Mouse (Mus musculus) forebrain, postnatal 0 days (tissue): ENCODE measurements around the gene Olfr56. TPM values are rescaled to one million over a fixed set of nuclear protein-coding genes. Genes with fewer than 3 reads are reported as not detected.

Experiments used
- ATAC-seq: fragments of 200-750 bp; cut with Nextera tagmentation; 2 replicates; pipeline ENCODE4 v1.8.0; 2017; ENCODE audit warnings: mild to moderate bottlenecking, moderate library complexity
- DNase-seq: peaks from one replicate; pipeline ENCODE4 v3.0.0-alpha.2; 2015
- H3K27ac ChIP-seq: fragments of 300-500 bp; sonication (generic); 2 replicates; pipeline ENCODE4 v1.5.1; 2014; ENCODE audit warnings: low read depth, mild to moderate bottlenecking, antibody characterized with exemption, low read length, moderate library complexity, mixed read lengths
- H3K27me3 ChIP-seq: fragments of 300-500 bp; sonication (generic); 2 replicates; pipeline ENCODE4 v1.6.1; 2014; ENCODE audit warnings: mild to moderate bottlenecking, low read length, mixed read lengths; ENCODE audit not compliant: insufficient read depth
- H3K36me3 ChIP-seq: fragments of 300-500 bp; sonication (generic); 2 replicates; pipeline ENCODE4 v1.6.1; 2014; ENCODE audit warnings: mild to moderate bottlenecking, moderate library complexity; ENCODE audit not compliant: insufficient read depth
- H3K4me1 ChIP-seq: fragments of 300-500 bp; sonication (generic); 2 replicates; pipeline ENCODE4 v1.6.1; 2014; ENCODE audit warnings: antibody characterized with exemption; ENCODE audit not compliant: insufficient read depth
- H3K4me2 ChIP-seq: fragments of 300-500 bp; sonication (generic); 2 replicates; pipeline ENCODE4 v1.6.1; 2014; ENCODE audit warnings: low read depth, mild to moderate bottlenecking, moderate library complexity
- H3K4me3 ChIP-seq: fragments of 300-500 bp; sonication (generic); 2 replicates; pipeline ENCODE4 v1.5.1; 2014; ENCODE audit warnings: low read depth, low read length, mixed read lengths
- H3K9ac ChIP-seq: fragments of 300-500 bp; sonication (generic); 2 replicates; pipeline ENCODE4 v1.6.1; 2014; ENCODE audit warnings: mild to moderate bottlenecking
- H3K9me3 ChIP-seq: fragments of 300-500 bp; sonication (generic); 2 replicates; pipeline ENCODE4 v1.6.1; 2016; ENCODE audit warnings: low read length
- CTCF ChIP-seq: sonication (generic); IDR thresholded peaks from 2 replicates; pipeline ENCODE4 v1.5.1; 2016; ENCODE audit warnings: antibody characterized with exemption, control low read depth, low read depth
- WGBS: fragments of 180-500 bp; shearing (Covaris S2); extraction: QIAGEN DNeasy Blood & Tissue Kit; methylation state at CpG from one replicate; pipeline ENCODE4 v1.1.7; 2014; 5-methylcytosine and 5-hydroxymethylcytosine counted together
- polyA plus RNA-seq: library from polyadenylated mRNA; unstranded; fragments of >200 nt; fragmentation: Nextera tagmentation; extraction: Ambion mirVana; gene quantifications from 2 replicates; pipeline ENCODE4 v1.2.1, GENCODE M21; 2015
- total RNA-seq: library from RNA; depleted of rRNA; stranded (reverse); fragments of >200 nt; gene quantifications from 2 replicates; pipeline ENCODE4 v1.2.3, GENCODE M21; 2014

Gene Olfr56
- total and polyA plus RNA-seq, 2 experiments from 2014 or later: not detected

DNA sequence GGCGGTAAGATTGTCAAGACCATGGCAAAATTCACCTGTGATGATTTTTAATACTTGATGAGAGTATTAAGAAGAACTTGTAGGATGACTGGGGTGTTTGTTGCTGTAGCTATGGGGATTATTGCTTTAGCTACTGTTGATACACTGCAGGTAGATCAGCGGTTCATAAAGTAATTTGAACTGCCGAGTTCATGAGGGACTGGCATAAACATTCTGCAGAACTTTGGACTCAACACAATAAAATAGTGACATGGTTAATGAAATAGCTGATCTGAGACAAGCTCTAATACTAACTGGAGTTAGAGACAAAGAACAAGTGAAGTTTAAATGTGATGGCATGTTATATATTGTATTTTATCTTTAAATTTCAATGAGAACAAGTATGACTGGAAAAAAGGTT lies 100.0 kb downstream of the Olfr56 start:
- H3K36me3 ChIP-seq: no peaks in the 10 kb centered on the region
- H3K4me1 ChIP-seq: no peaks in the 10 kb centered on the region
- no peak for TF ChIP-seq CTCF
- no peak overlapping the region for H3K9ac ChIP-seq
- no peak overlapping the region for H3K27ac ChIP-seq
- DNase-seq: no peak
- 90% methylated on average over 3 of the region's 3 CpGs for WGBS
- H3K27me3 ChIP-seq: no peaks in the 10 kb centered on the region
- H3K4me3 ChIP-seq: no peak overlapping the region
- ATAC-seq: no peak
- H3K9me3 ChIP-seq: no peaks in the 10 kb centered on the region
- H3K4me2 ChIP-seq: no peak overlapping the region

DNA sequence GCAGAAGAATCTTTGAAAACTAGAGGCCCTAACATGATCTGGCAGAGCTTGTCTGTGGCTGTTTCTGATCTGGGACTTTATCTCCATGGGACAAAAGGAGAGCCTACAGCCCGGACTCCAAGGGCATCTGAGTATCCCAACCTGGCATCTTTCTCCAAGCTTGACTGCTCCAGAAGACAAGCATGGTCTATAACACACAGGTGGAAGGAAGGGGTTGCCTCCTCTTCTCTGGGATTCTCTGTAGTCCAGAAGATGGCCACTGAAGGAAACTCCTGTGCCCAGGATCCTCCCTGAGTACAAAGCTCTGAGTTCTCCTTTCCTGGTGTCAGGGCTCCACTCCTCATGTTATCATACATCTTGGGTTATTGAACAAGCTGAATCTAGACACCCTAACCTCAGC lies 101.9 kb downstream of the Olfr56 start:
- ATAC-seq (no peak), DNase-seq (no peak)
- no peaks in the 10 kb centered on the region for H3K4me1 ChIP-seq
- whole genome bisulfite sequencing: 74% methylated on average over 1 of the region's 1 CpGs
- H3K27me3 ChIP-seq: no peaks in the 10 kb centered on the region
- TF ChIP-seq CTCF: no peak
- H3K4me3 ChIP-seq: no peak overlapping the region
- H3K4me2 ChIP-seq: no peak overlapping the region
- no peaks in the 10 kb centered on the region for H3K9me3 ChIP-seq
- no peak overlapping the region for H3K27ac ChIP-seq
- H3K36me3 ChIP-seq: no peaks in the 10 kb centered on the region
- H3K9ac ChIP-seq: no peak overlapping the region

DNA sequence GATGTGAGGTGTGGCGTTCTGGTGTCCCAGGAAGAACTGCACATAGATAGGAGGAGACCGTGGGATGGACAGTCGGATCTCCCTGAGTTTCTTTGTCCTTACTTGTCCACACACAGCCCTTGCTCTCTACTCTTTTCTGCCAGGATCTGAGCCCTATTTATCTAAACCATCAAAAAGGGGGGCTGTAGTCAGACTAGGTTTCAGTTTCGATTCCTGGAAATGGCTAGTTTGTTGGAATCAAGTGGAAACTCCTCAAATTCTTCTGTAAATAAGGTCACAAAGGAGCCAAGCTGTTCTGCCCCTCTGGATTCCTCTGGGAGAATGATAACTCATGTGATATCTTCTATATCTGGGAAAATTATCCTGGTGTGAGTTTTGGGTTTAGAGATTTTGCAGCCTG lies 102.7 kb downstream of the Olfr56 start:
- Histone ChIP-seq H3K9me3 (no peaks in the 10 kb centered on the region), H3K4me3 (no peak overlapping the region), H3K4me2 (no peak overlapping the region), H3K27ac (no peak overlapping the region), H3K9ac (no peak overlapping the region), H3K4me1 (no peaks in the 10 kb centered on the region), H3K36me3 (no peaks in the 10 kb centered on the region), H3K27me3 (no peaks in the 10 kb centered on the region)
- WGBS: 82% methylated on average over 4 of the region's 4 CpGs
- no peak for ATAC-seq
- no peak for DNase-seq
- TF ChIP-seq CTCF: no peak

DNA sequence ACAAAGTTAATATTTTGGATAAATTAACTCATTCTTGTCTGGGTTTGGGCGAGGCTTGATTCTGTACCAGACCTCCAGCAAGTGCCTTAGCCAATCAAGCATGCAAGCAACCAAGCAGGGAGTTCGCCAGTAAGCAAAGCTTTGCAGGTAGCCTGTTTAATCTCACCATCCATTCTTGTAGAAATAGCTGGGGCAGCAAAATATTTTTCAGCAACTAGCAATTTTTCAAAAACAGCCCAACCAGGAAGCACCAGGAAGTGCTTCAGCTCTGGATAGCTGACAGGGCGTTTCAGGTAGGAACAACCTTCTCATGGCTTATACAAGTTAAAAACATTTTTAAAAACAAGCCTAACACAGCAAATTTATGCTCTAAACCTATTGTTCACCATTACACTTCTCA lies 103.2 kb downstream of the Olfr56 start:
- Histone ChIP-seq H3K9ac (no peak overlapping the region), H3K9me3 (no peaks in the 10 kb centered on the region), H3K4me3 (no peak overlapping the region), H3K27ac (no peak overlapping the region), H3K27me3 (no peaks in the 10 kb centered on the region), H3K36me3 (no peaks in the 10 kb centered on the region), H3K4me2 (no peak overlapping the region), H3K4me1 (no peaks in the 10 kb centered on the region)
- TF ChIP-seq CTCF: no peak
- ATAC-seq (no peak), DNase-seq (no peak)
- 78% methylated on average over 3 of the region's 3 CpGs for WGBS

DNA sequence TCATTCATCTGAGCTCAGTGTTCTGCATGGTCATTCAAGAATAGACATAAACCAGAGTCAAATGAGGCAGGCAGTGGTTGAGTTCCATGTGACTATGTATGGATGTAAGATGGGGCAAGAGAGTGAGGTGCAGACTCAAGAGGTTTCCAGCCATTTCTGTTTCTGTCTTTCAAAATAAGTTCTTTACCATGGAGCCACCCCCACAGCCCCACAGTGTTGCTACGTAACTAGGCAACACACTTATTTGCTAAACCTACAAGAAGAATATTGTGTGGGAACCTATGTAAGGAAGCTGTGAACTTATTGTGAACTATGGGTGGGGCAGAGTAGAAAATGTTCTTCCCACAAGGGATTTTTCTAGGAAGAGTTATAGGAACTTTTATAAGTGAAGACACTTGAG lies 104.5 kb downstream of the Olfr56 start:
- Histone ChIP-seq H3K4me1 (no peaks in the 10 kb centered on the region), H3K27ac (no peak overlapping the region), H3K36me3 (no peaks in the 10 kb centered on the region), H3K4me3 (no peak overlapping the region), H3K27me3 (no peaks in the 10 kb centered on the region), H3K9ac (no peak overlapping the region), H3K9me3 (no peaks in the 10 kb centered on the region), H3K4me2 (no peak overlapping the region)
- DNase-seq (no peak), ATAC-seq (no peak)
- WGBS: 86% methylated on average over 1 of the region's 1 CpGs
- TF ChIP-seq CTCF: no peak

DNA sequence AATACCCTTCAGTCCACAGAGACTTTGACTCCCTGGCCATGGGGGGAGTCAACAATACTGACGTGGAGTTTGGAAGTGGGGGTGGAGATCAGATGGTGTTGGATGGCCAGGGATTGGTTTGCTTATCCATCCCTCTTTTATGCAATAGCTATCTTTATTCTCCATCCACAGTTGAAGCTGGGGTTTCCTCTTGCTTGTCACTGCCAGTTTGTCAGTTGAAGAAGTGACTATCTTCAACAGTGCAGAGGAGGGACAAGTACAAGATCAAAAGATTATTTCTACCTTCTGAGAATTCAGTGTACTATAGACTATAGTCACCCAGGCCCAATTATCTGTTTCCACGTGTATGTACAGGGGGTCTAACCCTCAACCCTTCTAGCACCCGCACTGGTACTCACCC lies 105.1 kb downstream of the Olfr56 start:
- ATAC-seq: no peak
- Histone ChIP-seq H3K4me3 (no peak overlapping the region), H3K36me3 (no peaks in the 10 kb centered on the region), H3K9me3 (no peaks in the 10 kb centered on the region), H3K9ac (no peak overlapping the region), H3K4me1 (no peaks in the 10 kb centered on the region), H3K4me2 (no peak overlapping the region), H3K27ac (no peak overlapping the region), H3K27me3 (no peaks in the 10 kb centered on the region)
- TF ChIP-seq CTCF: no peak
- 84% methylated on average over 3 of the region's 3 CpGs for WGBS
- DNase-seq: no peak

DNA sequence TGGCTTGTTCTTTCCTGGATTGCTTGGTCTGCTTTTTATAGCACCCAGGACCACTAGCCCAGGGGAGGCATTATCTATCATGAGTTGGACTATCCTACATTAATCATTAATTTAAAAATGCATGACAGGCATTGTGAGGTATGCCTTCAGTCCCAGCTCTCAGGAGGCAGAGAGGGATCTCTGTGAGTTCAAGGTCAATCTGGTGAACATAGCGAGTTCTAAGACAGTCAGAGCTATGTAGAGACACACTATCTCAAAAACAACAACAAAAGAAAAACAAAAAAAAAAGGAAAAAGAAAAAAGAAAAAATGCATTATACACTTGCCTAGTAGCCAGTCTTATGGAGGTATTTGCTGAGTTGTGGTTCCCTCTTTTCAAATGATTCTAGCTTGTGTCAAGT lies 105.7 kb downstream of the Olfr56 start:
- ATAC-seq: no peak
- no peak for DNase-seq
- no peak overlapping the region for H3K27ac ChIP-seq
- no peaks in the 10 kb centered on the region for H3K9me3 ChIP-seq
- WGBS: 83% methylated on average over 1 of the region's 1 CpGs
- no peak for TF ChIP-seq CTCF
- no peak overlapping the region for H3K4me3 ChIP-seq
- H3K4me1 ChIP-seq: no peaks in the 10 kb centered on the region
- H3K36me3 ChIP-seq: no peaks in the 10 kb centered on the region
- no peaks in the 10 kb centered on the region for H3K27me3 ChIP-seq
- no peak overlapping the region for H3K4me2 ChIP-seq
- no peak overlapping the region for H3K9ac ChIP-seq

DNA sequence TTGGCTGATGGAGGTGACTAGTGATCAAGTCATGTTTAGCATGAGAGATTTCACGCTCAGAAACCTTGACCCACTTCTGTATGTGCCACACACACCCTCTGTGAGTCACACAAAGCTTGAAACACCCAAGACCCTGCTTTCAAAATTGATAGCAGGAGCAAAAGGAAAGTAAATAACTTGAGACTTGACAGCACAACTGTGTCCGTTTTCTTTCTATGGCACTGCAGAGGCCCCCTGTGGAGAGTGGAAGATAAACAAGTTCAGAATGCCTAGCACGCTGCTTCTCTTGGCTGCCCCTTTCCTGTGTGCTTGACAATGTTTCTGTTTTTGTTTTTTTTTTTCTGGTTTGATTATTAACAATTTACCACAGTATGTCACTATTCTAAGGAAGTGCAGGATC lies 106.2 kb downstream of the Olfr56 start:
- H3K4me1 ChIP-seq: no peaks in the 10 kb centered on the region
- H3K9ac ChIP-seq: no peak overlapping the region
- H3K36me3 ChIP-seq: no peaks in the 10 kb centered on the region
- no peaks in the 10 kb centered on the region for H3K9me3 ChIP-seq
- H3K27me3 ChIP-seq: no peaks in the 10 kb centered on the region
- no peak for TF ChIP-seq CTCF
- ATAC-seq: no peak
- no peak overlapping the region for H3K4me3 ChIP-seq
- no peak overlapping the region for H3K27ac ChIP-seq
- DNase-seq: no peak
- WGBS: 42% methylated on average over 3 of the region's 3 CpGs
- no peak overlapping the region for H3K4me2 ChIP-seq
